In genomic region chr4:55767133-55767532, GRCm38 (mm10) we compare ENCODE assay signal across 19 mouse cellular contexts.
A peak's percentile ranks its signal among the peaks of the same experiment; 100 is the strongest.
DNase-seq lines count a peak whose midpoint lies in the region; ATAC-seq and TF ChIP-seq lines count a peak whose summit lies in the region.
"Had no signal": no experiment of that assay in that cellular context is flagged by ENCODE, and none has a peak within 500 bp of the region (broad histone marks: within the 10 kb centered on the region; RNA-seq: fewer than 3 reads in every experiment).

No protein-coding gene starts in this region.

- no peak for TF ChIP-seq POLR2A in liver, adult 2 months (IDR thresholded peaks at IDR 0.05; ENCODE audit: extremely low read depth, insufficient read depth, low read length)

- no peak overlapping the region for H3K9ac ChIP-seq in liver, adult 2 months (ENCODE audit: low read depth, low read length)
- no peak overlapping the region for H3K9ac ChIP-seq in liver, embryonic 11.5 days (ENCODE audit: low read depth, low read length)

- no peaks in the 10 kb centered on the region for H3K27me3 ChIP-seq in liver, adult 2 months (ENCODE audit: control insufficient read depth, insufficient read depth, low read length)
- no peaks in the 10 kb centered on the region for H3K27me3 ChIP-seq in liver, embryonic 11.5 days (replicated peaks; ENCODE audit: control insufficient read depth, insufficient read depth, low read length)
- H3K27me3 ChIP-seq: CH12.LX, Patski had no signal

- H3K9me3 ChIP-seq in liver, embryonic 11.5 days (ENCODE audit: control insufficient read depth, low read length): no peaks in the 10 kb centered on the region

- WGBS in liver, adult 2 months: 26% methylated on average over 4 of the region's 4 CpGs
- 52% methylated on average over 4 of the region's 4 CpGs for WGBS in liver, embryonic 11.5 days

- no peaks in the 10 kb centered on the region for H3K79me2 ChIP-seq in liver, adult 2 months (ENCODE audit: control insufficient read depth, insufficient read depth, low read length)

- TF ChIP-seq CTCF in liver, adult 2 months (IDR thresholded peaks at IDR 0.05; ENCODE audit: low read depth, low read length): no peak

- peaks cover 8% of the 10 kb centered on the region; the same call in 1 of the 2 replicates for H3K4me1 ChIP-seq in liver, adult 2 months (ENCODE audit: control insufficient read depth, insufficient read depth, low read length)
- H3K4me1 ChIP-seq in liver, embryonic 11.5 days (replicated peaks; ENCODE audit: control insufficient read depth, insufficient read depth, low read length): no peaks in the 10 kb centered on the region

- H3K4me3 ChIP-seq in liver, adult 2 months (ENCODE audit: insufficient read depth, low read depth, low read length): no peak overlapping the region
- H3K4me3 ChIP-seq in liver, embryonic 11.5 days (ENCODE audit: low read depth, low read length): no peak overlapping the region

- ATAC-seq in liver, embryonic 11.5 days (replicated peaks; ENCODE audit: low FRiP score): no peak
- ATAC-seq: activated CD4-positive, CD25-positive, alpha-beta regulatory T cell, adult 4 months; CD4-positive, CD25-positive, alpha-beta regulatory T cell, adult 4 months; Patski had no signal

- DNase-seq in heart, adult 11 months: peak; percentile 37
- DNase-seq in heart, adult 9 months (ENCODE audit: low spot score in 2 of 2): no peak
- DNase-seq in liver, adult 2 months (ENCODE audit: extremely low read depth, low read depth, low spot score): peak; percentile 91
- no peak for DNase-seq in liver, embryonic 11.5 days (ENCODE audit: low spot score)
- DNase-seq: adrenal gland, adult 2 months; adrenal gland, adult 8-10 months; adrenal gland, postnatal 10 days; adrenal gland, postnatal 14 days; adrenal gland, postnatal 25 days; adrenal gland, postnatal 36 days; B cell, adult 2 months; cerebellum, adult 11 months; cerebellum, adult 11-12 months; cerebellum, adult 18-20 months had no signal

- H3K36me3 ChIP-seq in liver, adult 2 months (ENCODE audit: control insufficient read depth, insufficient read depth, low read length): no peaks in the 10 kb centered on the region
- H3K36me3 ChIP-seq in liver, embryonic 11.5 days (ENCODE audit: control insufficient read depth, insufficient read depth, low read length): no peaks in the 10 kb centered on the region
- H3K36me3 ChIP-seq: G1E had no signal

- H3K4me2 ChIP-seq in liver, embryonic 11.5 days: no peak overlapping the region

- H3K27ac ChIP-seq in liver, adult 2 months (replicated peaks; ENCODE audit: insufficient read depth, low read depth, low read length): no peak overlapping the region
- no peak overlapping the region for H3K27ac ChIP-seq in liver, embryonic 11.5 days (ENCODE audit: low read depth, low read length)

Comparison
In these comparisons a context has a peak if more than half of its experiments do, and no peak if none do; other contexts are left out.
1. DNase-seq: peak in heart, adult 11 months (single experiment) and liver, adult 2 months (single experiment); none in heart, adult 9 months (0 of 2) and liver, embryonic 11.5 days (single experiment).